Mouse (Mus musculus): ENCODE measurements around the gene Klrb1f.

DNA sequence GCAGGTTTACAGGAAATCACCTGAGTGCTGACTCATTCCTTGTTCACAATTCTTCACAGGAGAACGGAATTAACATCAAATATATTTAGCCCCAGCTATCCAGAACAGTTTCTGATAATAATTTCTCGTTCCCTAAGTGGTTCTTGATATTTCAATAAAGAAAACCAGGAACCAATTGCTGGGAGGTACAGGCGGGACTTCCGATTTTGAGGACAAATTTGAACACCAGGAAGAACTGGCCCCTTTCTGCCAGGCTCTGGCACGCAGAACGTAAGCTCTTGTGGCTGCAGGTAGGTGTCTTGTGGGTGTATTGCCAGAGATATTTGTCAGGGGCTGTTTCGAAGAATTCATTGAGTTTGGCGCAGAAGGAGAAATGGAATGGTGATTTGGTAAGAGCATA is 37.1 kb upstream of the Klrb1f start:
- TF ChIP-seq CTCF (IDR thresholded peaks at IDR 0.05) (no peak), POLR2A (IDR thresholded peaks at IDR 0.05; ENCODE audit: insufficient read depth, low read depth, low read length) (no peak)
